Mouse (Mus musculus) heart, embryonic 14.5 days (tissue): ENCODE measurements around the gene Prkab2. TPM values are rescaled to one million over a fixed set of nuclear protein-coding genes. Genes with fewer than 3 reads are reported as not detected.

Experiments used
- ATAC-seq: fragments of 200-750 bp; cut with Nextera tagmentation; 2 replicates; pipeline ENCODE4 v1.8.0; 2017; ENCODE audit warnings: low read depth, moderate TSS enrichment; ENCODE audit not compliant: insufficient number of reproducible peaks, insufficient read depth, low FRiP score
- H3K27ac ChIP-seq, 2 experiments: fragments of 200-500 bp in 1 of 2; fragments of 300-500 bp in 1 of 2; sonication (generic) in 1 of 2; replicated peaks in 1 of 2; 2 replicates each; pipeline ENCODE4 v1.5.1; 2012 to 2014; ENCODE audit warnings: low read depth in 2 of 2, low read length in 2 of 2, control low read depth in 1 of 2, mild to moderate bottlenecking in 1 of 2, mixed read lengths in 1 of 2; ENCODE audit not compliant: control insufficient read depth in 1 of 2, insufficient read depth in 1 of 2
- H3K27me3 ChIP-seq: fragments of 300-500 bp; sonication (generic); 2 replicates; pipeline ENCODE4 v1.6.1; 2014; ENCODE audit warnings: mild to moderate bottlenecking, low read length, control low read depth; ENCODE audit not compliant: control insufficient read depth, insufficient read depth
- H3K36me3 ChIP-seq: fragments of 300-500 bp; sonication (generic); 2 replicates; pipeline ENCODE4 v1.6.1; 2014; ENCODE audit warnings: mild to moderate bottlenecking, control low read depth, low read length, mixed read lengths; ENCODE audit not compliant: control insufficient read depth, insufficient read depth
- H3K4me1 ChIP-seq, 2 experiments: fragments of 200-500 bp in 1 of 2; fragments of 300-500 bp in 1 of 2; sonication (generic) in 1 of 2; 2 replicates each; pipeline ENCODE4 v1.6.1; 2012 to 2014; ENCODE audit warnings: low read length in 2 of 2, control low read depth in 1 of 2, mixed read lengths in 1 of 2; ENCODE audit not compliant: control insufficient read depth in 2 of 2, insufficient read depth in 2 of 2
- H3K4me2 ChIP-seq: fragments of 300-500 bp; sonication (generic); 2 replicates; pipeline ENCODE4 v1.6.1; 2014; ENCODE audit warnings: mild to moderate bottlenecking, low read length
- H3K4me3 ChIP-seq, 2 experiments: fragments of 200-500 bp in 1 of 2; fragments of 300-500 bp in 1 of 2; sonication (generic) in 1 of 2; 2 replicates each; pipeline ENCODE4 v1.5.1; 2012 to 2014; ENCODE audit warnings: low read length in 2 of 2, mild to moderate bottlenecking in 2 of 2, control low read depth in 1 of 2, low read depth in 1 of 2, moderate library complexity in 1 of 2; ENCODE audit not compliant: control insufficient read depth in 1 of 2, insufficient read depth in 1 of 2
- H3K9ac ChIP-seq: fragments of 300-500 bp; sonication (generic); 2 replicates; pipeline ENCODE4 v1.6.1; 2014; ENCODE audit warnings: mild to moderate bottlenecking, low read length
- H3K9me3 ChIP-seq: fragments of 300-500 bp; sonication (generic); 2 replicates; pipeline ENCODE4 v1.6.1; 2016; ENCODE audit warnings: low read length, control low read depth; ENCODE audit not compliant: control insufficient read depth
- WGBS: fragments of 180-500 bp; shearing (Covaris S2); extraction: QIAGEN DNeasy Blood & Tissue Kit; methylation state at CpG from one replicate; pipeline ENCODE4 v1.1.7; 2014; 5-methylcytosine and 5-hydroxymethylcytosine counted together
- polyA plus RNA-seq: library from polyadenylated mRNA; unstranded; fragments of >200 nt; fragmentation: Nextera tagmentation; extraction: Ambion mirVana; gene quantifications from 2 replicates; pipeline ENCODE4 v1.2.1, GENCODE M21; 2014

Gene Prkab2
- polyA plus RNA-seq, 1 experiment from 2014 or later: 14.4 TPM

DNA sequence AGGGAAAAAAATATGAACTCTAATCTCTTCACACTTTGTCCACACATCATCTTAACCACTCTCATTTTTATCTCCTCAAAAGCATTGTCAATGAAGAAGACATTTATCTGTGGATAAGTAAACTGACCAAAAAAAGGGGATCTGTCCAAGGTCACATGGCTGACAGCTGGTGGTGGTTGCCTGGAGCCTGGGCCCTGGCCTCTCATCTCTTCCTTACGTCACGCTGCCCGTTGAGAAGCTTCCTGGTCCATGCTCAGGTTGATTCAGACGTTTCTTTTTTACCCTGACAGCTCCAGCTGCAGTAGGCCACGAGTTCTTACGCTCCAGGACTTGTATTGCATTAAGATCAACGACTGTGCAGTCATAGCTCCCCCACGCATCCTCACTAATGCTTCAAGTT, 8.2 kb downstream of the Prkab2 start:
- no peak overlapping the region for H3K4me3 ChIP-seq
- no peak for ATAC-seq
- H3K27ac ChIP-seq: no peak overlapping the region; a peak in 1 of 4 replicates
- H3K4me1 ChIP-seq: peaks cover 21 to 24% of the 10 kb centered on the region in 2 experiments
- H3K9ac ChIP-seq: no peak overlapping the region
- H3K9me3 ChIP-seq: no peaks in the 10 kb centered on the region
- H3K27me3 ChIP-seq: no peaks in the 10 kb centered on the region
- WGBS: 46% methylated on average over 8 of the region's 8 CpGs
- no peak overlapping the region for H3K4me2 ChIP-seq
- peaks cover 75% of the 10 kb centered on the region for H3K36me3 ChIP-seq

DNA sequence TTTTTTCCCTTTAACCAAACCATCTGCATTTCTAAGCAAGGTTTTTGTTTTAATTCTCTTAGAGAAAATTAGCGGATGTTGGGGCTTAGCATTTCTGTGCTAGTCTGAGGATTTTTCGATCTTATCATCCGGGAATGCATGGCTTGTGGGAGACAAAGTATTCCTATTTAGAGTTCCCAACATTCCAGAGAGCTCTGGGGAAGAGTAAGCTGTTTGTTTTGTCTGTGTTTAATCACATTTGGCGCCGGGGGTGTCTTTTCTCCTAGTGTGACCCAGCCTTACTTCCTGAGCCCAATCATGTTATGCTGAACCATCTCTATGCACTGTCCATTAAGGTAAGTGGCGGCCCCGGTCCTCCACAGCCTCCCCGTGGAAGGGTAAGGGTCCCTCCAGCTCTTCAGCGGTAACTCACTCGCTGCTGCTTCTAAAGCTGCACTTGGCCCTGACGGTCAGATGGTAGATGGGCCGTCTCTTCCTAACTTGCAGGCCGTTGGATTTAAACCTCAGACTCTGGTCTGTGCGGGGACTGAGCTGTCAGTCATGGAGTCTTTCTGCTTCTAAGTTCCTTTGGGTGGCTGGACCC, 9.2 kb downstream of the Prkab2 start:
- peak overlapping the region; percentile 19; the same call in 1 of the 2 replicates for H3K4me2 ChIP-seq
- WGBS: 23% methylated on average over 14 of the region's 14 CpGs
- H3K9ac ChIP-seq: no peak overlapping the region
- H3K4me3 ChIP-seq: no peak overlapping the region
- peaks cover 85% of the 10 kb centered on the region for H3K36me3 ChIP-seq
- ATAC-seq: no peak
- no peaks in the 10 kb centered on the region for H3K9me3 ChIP-seq
- peak overlapping the region in 1 of 2 experiments; percentile 21; a peak in 2 of 4 replicates for H3K27ac ChIP-seq
- H3K27me3 ChIP-seq: no peaks in the 10 kb centered on the region
- H3K4me1 ChIP-seq: peaks cover 19 to 24% of the 10 kb centered on the region in 2 experiments

DNA sequence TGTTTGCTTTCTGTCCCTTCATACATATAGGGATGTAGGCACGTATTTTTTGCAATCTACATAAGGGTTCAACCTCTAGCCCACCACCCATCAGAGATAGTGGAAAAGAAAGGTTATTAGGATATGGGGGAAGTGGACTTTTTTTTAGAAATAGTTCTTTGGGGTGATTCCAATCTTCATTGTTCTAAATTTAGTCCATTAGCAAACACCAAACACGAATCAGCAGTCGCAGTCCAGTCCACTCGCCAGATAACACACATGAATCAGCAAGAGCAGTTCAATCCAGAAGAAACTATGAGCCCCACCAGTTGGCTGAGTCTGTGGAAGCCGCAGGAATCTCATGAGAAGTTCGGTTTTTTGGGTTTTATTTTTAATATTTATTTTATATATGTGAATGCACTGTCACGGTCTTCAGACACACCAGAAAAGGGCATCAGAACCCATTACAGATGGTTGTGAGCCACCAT, 16.7 kb downstream of the Prkab2 start, which contains the start of gene Gm17651:
Gm17651 (minus strand) TSS at position 51 of the 467 bp plus-strand sequence.
- H3K9me3 ChIP-seq: no peaks in the 10 kb centered on the region
- no peaks in the 10 kb centered on the region for H3K4me1 ChIP-seq
- no peaks in the 10 kb centered on the region for H3K27me3 ChIP-seq
- ATAC-seq: no peak
- H3K27ac ChIP-seq: no peak within 1 kb of the TSS
- no peak within 1 kb of the TSS for H3K4me3 ChIP-seq
- 62% methylated on average over 7 of the region's 7 CpGs for WGBS
- no peak within 1 kb of the TSS for H3K4me2 ChIP-seq
- H3K9ac ChIP-seq: no peak within 1 kb of the TSS
- H3K36me3 ChIP-seq: peaks cover 32% of the 10 kb centered on the region

DNA sequence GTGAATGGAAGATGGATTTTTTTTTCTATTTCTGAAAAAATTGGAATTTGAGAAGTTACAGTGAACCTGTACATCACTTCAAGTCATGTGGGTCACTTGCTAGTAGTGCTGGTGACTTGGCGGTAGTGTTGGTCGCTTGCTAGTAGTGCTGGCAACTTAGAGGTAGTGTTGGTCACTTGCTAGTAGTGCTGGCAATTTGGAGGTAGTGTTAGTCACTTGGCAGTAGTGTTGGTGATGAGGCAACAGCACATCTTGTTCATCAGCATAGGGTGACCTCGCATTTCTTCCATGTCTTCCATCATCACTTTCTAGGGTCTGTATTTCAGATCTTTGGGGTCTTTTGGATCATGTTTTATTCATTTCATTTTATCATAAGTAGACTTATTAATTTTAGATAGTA, 18.1 kb downstream of the Prkab2 start:
- Histone ChIP-seq H3K4me3 (no peak overlapping the region), H3K4me2 (no peak overlapping the region), H3K9ac (no peak overlapping the region), H3K4me1 (peaks cover 0 to 3% of the 10 kb centered on the region in 2 experiments; a peak in 1 of 4 replicates), H3K36me3 (peaks cover 17% of the 10 kb centered on the region), H3K9me3 (no peaks in the 10 kb centered on the region), H3K27ac (no peak overlapping the region), H3K27me3 (no peaks in the 10 kb centered on the region)
- 93% methylated on average over 3 of the region's 3 CpGs for whole genome bisulfite sequencing
- ATAC-seq: no peak

DNA sequence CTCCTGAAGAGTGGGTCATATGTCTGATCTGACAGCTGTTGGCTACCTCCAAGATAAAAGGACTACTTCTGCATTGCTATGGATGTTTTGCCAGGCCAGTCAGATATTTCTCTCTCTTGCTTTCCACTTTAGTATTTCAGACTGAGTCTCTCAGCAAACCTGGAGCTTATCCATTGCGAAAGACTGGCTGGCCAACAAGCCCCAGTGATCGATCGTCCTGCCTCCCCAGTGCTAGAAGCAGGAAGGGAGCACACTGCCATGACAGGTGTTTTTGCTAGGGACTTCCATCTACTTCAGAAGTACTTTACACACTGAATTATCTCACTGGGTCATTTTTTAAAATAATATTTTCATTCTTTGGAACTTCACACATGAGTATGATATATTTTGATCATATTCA, 20.4 kb downstream of the Prkab2 start:
- Histone ChIP-seq H3K27me3 (no peaks in the 10 kb centered on the region), H3K4me3 (no peak overlapping the region), H3K27ac (no peak overlapping the region), H3K4me2 (no peak overlapping the region), H3K9ac (no peak overlapping the region), H3K9me3 (no peaks in the 10 kb centered on the region), H3K4me1 (peaks cover 9 to 20% of the 10 kb centered on the region in 2 experiments), H3K36me3 (peaks cover under 1% of the 10 kb centered on the region; the same call in 1 of the 2 replicates)
- ATAC-seq: no peak
- WGBS: 94% methylated on average over 3 of the region's 3 CpGs

DNA sequence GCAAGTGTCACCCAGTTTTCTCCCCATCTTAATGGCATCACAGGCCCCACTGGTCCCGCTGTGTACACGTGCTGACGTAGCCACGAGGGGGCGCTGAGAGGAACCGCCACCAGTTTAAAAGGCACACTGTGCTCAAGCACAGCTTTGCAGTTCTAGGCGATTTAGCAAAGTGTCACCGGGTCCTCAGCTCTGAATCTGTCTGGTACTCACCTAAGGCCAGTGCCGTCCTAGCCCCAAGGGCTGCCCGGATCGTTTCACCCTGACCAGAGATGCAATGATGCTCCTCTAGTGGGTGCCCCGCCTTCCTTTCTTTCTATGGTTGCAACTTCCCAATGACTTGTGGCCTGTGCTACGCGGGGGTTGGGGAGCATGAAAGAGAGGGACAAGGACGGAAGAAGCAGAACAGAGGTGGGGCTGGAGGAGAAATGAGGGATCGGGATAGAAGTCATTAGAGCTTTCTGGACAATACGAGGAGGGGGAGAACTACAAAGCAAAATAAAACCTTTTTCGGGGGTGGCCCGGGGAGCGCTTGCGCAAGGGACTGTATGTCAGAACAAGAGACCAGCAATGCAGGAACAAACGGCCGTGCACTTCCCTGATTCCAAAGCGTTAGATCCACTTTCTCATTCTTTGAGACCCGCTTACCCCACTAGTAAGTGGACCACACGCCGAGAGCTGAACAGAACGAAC, 22.8 kb downstream of the Prkab2 start:
- peak; percentile 72 for ATAC-seq

DNA sequence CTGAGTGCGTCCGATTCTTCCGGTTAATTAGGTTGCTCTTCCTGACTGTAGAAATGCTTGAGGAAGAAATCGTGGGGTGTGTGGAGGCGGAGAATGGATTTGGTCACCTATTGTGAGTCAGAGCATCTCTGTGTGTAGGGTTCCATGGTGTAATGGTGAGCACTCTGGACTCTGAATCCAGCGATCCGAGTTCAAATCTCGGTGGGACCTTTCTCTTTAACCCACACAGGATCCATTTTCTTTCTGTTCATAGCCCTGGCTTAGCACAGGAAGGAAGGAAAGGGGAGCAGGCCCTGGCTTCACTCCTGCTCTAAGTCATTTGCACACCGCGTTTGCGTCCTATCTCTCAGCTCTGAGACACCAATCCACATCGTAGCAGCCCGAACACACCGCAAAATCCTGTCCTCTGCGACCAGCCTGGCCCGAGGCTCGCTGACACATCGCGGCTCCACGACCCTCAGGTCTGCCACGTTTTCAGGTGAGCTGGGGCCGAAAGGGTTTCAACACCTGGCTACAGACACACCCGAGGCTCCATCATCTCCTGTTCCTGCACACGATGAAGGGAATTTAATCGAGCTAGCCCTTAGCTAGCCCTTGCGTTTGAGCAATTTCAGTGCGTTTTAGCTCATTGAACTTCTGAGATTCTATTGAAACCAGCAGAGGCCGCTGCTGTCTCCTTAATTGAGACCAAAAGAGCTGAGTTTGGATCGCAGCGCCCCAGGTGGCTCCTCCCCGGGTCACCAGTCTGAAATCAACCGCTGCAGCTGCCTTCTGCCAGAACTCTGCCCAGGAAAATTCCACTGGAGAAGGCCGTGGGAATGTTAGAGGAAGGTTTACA, 23.5 kb downstream of the Prkab2 start:
- H3K27ac ChIP-seq: 0 out of 4 replicates have a peak overlapping the region, but pooled peaks of 1 of the 2 experiments have one; percentile 8
- peak overlapping the region; percentile 87 for H3K4me2 ChIP-seq
- no peaks in the 10 kb centered on the region for H3K36me3 ChIP-seq
- peak overlapping the region; percentile 62 for H3K9ac ChIP-seq
- WGBS: 2% methylated on average over 33 of the region's 33 CpGs
- H3K27me3 ChIP-seq: no peaks in the 10 kb centered on the region
- peaks cover 19 to 30% of the 10 kb centered on the region in 2 experiments for H3K4me1 ChIP-seq
- no peaks in the 10 kb centered on the region for H3K9me3 ChIP-seq
- peak overlapping the region; percentile 42 to 43 for H3K4me3 ChIP-seq
- no peak for ATAC-seq

More for the DNA sequence above, 22.8 kb downstream of the Prkab2 start:
- Histone ChIP-seq H3K36me3 (no peaks in the 10 kb centered on the region), H3K27ac (0 out of 4 replicates have a peak overlapping the region, but pooled peaks of 1 of the 2 experiments have one; percentile 8), H3K4me2 (peak overlapping the region; percentile 87), H3K9me3 (no peaks in the 10 kb centered on the region), H3K27me3 (no peaks in the 10 kb centered on the region), H3K4me3 (peak overlapping the region; percentile 42 to 43), H3K9ac (peak overlapping the region; percentile 62), H3K4me1 (peaks cover 19 to 30% of the 10 kb centered on the region in 2 experiments)
- WGBS: 2% methylated on average over 28 of the region's 28 CpGs
